ENCODE assay signal across 14 mouse cellular contexts in genomic region chr2:134779826-134780225, GRCm38 (mm10). TPM values are rescaled to one million over a fixed set of nuclear protein-coding genes. Genes with fewer than 3 reads are reported as not detected.
A peak's percentile ranks its signal among the peaks of the same experiment; 100 is the strongest.
DNase-seq lines count a peak whose midpoint lies in the region; ATAC-seq and TF ChIP-seq lines count a peak whose summit lies in the region.
"Had no signal": no experiment of that assay in that cellular context is flagged by ENCODE, and none has a peak within 500 bp of the region (broad histone marks: within the 10 kb centered on the region; RNA-seq: fewer than 3 reads in every experiment).

No protein-coding gene starts in this region.

- no peaks in the 10 kb centered on the region for H3K27me3 ChIP-seq in heart, adult 2 months (ENCODE audit: control insufficient read depth, insufficient read depth, low read length)
- no peaks in the 10 kb centered on the region for H3K27me3 ChIP-seq in lung, postnatal 0 days (replicated peaks; ENCODE audit: insufficient read depth, low read length)
- H3K27me3 ChIP-seq: hindbrain, embryonic 12.5 days; neural tube, embryonic 13.5 days had no signal

- 60% methylated on average over 5 of the region's 5 CpGs for WGBS in heart, adult 2 months
- 64% methylated on average over 5 of the region's 5 CpGs for WGBS in lung, postnatal 0 days

- no peak overlapping the region for H3K27ac ChIP-seq in heart, adult 2 months
- no peak overlapping the region for H3K27ac ChIP-seq in lung, postnatal 0 days (ENCODE audit: low read length)
- H3K27ac ChIP-seq: hindbrain, embryonic 12.5 days; macrophage; neural tube, embryonic 13.5 days had no signal

- no peak for ATAC-seq in lung, postnatal 0 days
- ATAC-seq: midbrain, embryonic 16.5 days had no signal

- H3K4me1 ChIP-seq in heart, adult 2 months (ENCODE audit: control insufficient read depth, insufficient read depth, low read length): no peaks in the 10 kb centered on the region
- no peaks in the 10 kb centered on the region for H3K4me1 ChIP-seq in lung, postnatal 0 days (ENCODE audit: insufficient read depth, low read depth, low read length)
- H3K4me1 ChIP-seq: hindbrain, embryonic 12.5 days; neural tube, embryonic 13.5 days had no signal

- no peak for TF ChIP-seq POLR2A in heart, adult 2 months (IDR thresholded peaks at IDR 0.05; ENCODE audit: insufficient read depth, low read depth, low read length)

- no peaks in the 10 kb centered on the region for H3K9me3 ChIP-seq in lung, postnatal 0 days (ENCODE audit: low read length)
- H3K9me3 ChIP-seq: hindbrain, embryonic 12.5 days; neural tube, embryonic 13.5 days had no signal

- peak; percentile 34; the same call in 1 of the 2 replicates for TF ChIP-seq CTCF in heart, adult 2 months (IDR thresholded peaks at IDR 0.05)
- peak; percentile 19 for TF ChIP-seq CTCF in lung, postnatal 0 days (IDR thresholded peaks at IDR 0.05)

- H3K79me2 ChIP-seq in heart, adult 2 months (replicated peaks; ENCODE audit: control insufficient read depth, insufficient read depth, low read length): no peaks in the 10 kb centered on the region

- no peak for DNase-seq in heart, adult 2 months
- DNase-seq in heart, adult 11 months: no peak
- no peak for DNase-seq in lung, postnatal 0 days (ENCODE audit: low spot score)
- DNase-seq in lung, postnatal 10 days: no peak
- DNase-seq in left cerebral cortex, postnatal 10 days (ENCODE audit: extremely low spot score in 1 of 2, low spot score in 2 of 2): peak; percentile 20 to 46
- DNase-seq in telencephalon, adult 2 months (ENCODE audit: low read depth, low spot score): peak; percentile 86
- no peak for DNase-seq in c-Kit-positive CD71-positive TER-119-positive erythroid progenitor cells, embryonic 14.5 days (ENCODE audit: low spot score)
- no peak for DNase-seq in spleen, adult 18-20 months
- DNase-seq: kidney, adult 8-10 months had no signal

- no peak for TF ChIP-seq EP300 in heart, adult 2 months (IDR thresholded peaks at IDR 0.05; ENCODE audit: insufficient read depth, low read depth, low read length)
- no peak for TF ChIP-seq EP300 in lung, postnatal 0 days (IDR thresholded peaks at IDR 0.05)

- no peaks in the 10 kb centered on the region for H3K36me3 ChIP-seq in heart, adult 2 months (ENCODE audit: control insufficient read depth, insufficient read depth, low read length)
- H3K36me3 ChIP-seq in lung, postnatal 0 days (ENCODE audit: insufficient read depth, low read length): no peaks in the 10 kb centered on the region
- H3K36me3 ChIP-seq: hindbrain, embryonic 12.5 days; neural tube, embryonic 13.5 days had no signal

- no peak overlapping the region for H3K4me3 ChIP-seq in heart, adult 2 months
- no peak overlapping the region for H3K4me3 ChIP-seq in lung, postnatal 0 days (ENCODE audit: low read depth, low read length)
- H3K4me3 ChIP-seq: hindbrain, embryonic 12.5 days; neural tube, embryonic 13.5 days had no signal

- H3K9ac ChIP-seq in heart, adult 2 months (ENCODE audit: low read depth, low read length): no peak overlapping the region
- H3K9ac ChIP-seq in lung, postnatal 0 days (replicated peaks; ENCODE audit: low read depth): no peak overlapping the region
- H3K9ac ChIP-seq: hindbrain, embryonic 12.5 days; neural tube, embryonic 13.5 days had no signal

- intact Hi-C loops in heart, adult 2 months (cut with DNase I): loop anchor here (10.0 kb wide), 1 partner anchor 235 kb away; no protein-coding TSS in a partner anchor
- intact Hi-C loops in left cerebral cortex, postnatal 10 days (cut with DNase I): loop anchor here (5.0 to 10.0 kb wide), 3 partner anchors 98 to 335 kb away; no protein-coding TSS in a partner anchor

- no peak overlapping the region for H3K4me2 ChIP-seq in lung, postnatal 0 days (replicated peaks; ENCODE audit: low read depth, low read length)
- H3K4me2 ChIP-seq: hindbrain, embryonic 12.5 days; liver, embryonic 11.5 days; neural tube, embryonic 13.5 days had no signal

RNA-seq across cellular contexts. Expression of gene Plcb1, which starts 6.0 kb away (rescaled TPM):
- total RNA-seq in heart, adult 2 months (2021): 1 to 10 TPM; 3.9 to 4.2 TPM
- 0.78 and 2.5 TPM in 2 replicates for polyA plus RNA-seq in heart, adult 2 months (2012; rRNA removed)
- polyA plus RNA-seq in lung, postnatal 0 days (2015; fragmentation: Nextera tagmentation; extraction: Ambion mirVana): 8.7 and 12.3 TPM in 2 replicates
- total RNA-seq in left cerebral cortex, postnatal 10 days (2021): 100 to 1,000 TPM; 158 to 161 TPM

Comparison
In these comparisons a context has a peak if more than half of its experiments do, and no peak if none do; other contexts are left out.
1. DNase-seq: peak in left cerebral cortex, postnatal 10 days (2 of 2) and telencephalon, adult 2 months (single experiment); none in heart, adult 2 months (0 of 2), heart, adult 11 months (single experiment), lung, postnatal 0 days (single experiment), lung, postnatal 10 days (single experiment), c-Kit-positive CD71-positive TER-119-positive erythroid progenitor cells, embryonic 14.5 days (single experiment) and spleen, adult 18-20 months (0 of 2).
2. RNA of gene Plcb1, which starts 6.0 kb away (total RNA-seq): 158 to 161 TPM in left cerebral cortex, postnatal 10 days; 3.9 to 4.2 TPM in heart, adult 2 months; every median in the first group is over 10 times any median in the second.